Mouse (Mus musculus): ENCODE data around the gene Casc1. TPM values are rescaled to one million over a fixed set of nuclear protein-coding genes. Genes with fewer than 3 reads are reported as not detected.
A peak's percentile ranks its signal among the peaks of the same experiment; 100 is the strongest.

Gene Casc1
- total and polyA plus RNA-seq, 3 experiments, result 0.15 to 0.22 TPM; not detected in 1

DNA sequence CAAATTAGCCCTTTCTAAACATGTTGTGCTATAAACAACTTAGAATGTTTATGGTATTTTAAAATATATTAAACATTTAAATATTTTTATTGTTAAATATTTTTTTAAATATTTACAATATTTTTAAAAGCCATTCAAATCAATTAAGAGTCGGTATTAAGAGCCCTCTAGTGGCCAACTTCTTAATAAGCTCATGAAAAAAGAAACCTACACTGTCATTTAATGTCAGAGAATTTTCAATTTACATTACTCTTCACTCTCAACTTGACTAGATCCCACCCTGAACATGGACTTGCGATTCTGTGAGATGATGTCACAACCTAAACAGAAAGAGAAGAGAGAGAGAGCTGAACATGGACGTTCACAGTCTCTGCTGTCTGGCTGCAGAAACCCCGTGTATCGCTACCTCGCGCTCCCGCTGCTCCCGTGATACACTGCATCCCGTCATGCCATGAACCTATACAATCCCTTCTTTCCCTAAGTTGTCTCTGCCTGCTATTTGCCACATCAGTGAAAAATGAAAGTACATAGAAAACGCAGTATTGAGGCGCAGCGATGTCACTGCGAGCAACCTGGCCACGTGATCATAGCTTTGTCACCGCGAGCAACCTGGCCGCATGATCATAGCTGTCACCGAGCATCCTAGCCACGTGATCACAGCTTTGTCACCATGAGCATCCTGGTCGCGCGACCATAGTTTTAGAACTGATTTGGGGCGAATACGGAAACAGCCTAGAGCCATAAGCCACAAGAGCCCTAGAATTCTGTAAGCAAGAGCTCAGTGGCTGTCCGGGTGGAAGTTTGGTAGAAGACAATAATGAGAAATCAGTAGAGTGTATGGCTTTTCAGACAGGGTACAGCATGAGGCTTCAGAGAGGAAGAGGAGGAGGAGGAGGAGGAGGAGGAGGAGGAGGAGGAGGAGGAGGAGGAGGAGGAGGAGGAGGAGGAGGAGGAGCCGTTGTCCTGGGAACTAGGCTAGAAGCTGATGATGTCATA, 23.4 kb downstream of the Casc1 start (continued):
- peak; percentile 50 to 72; a peak in 3 of 4 replicates for TF ChIP-seq USF2 (IDR thresholded peaks at IDR 0.05; ENCODE audit: borderline replicate concordance in 1 of 2, insufficient read depth in 1 of 2, low read depth in 1 of 2, low read length in 2 of 2)

DNA sequence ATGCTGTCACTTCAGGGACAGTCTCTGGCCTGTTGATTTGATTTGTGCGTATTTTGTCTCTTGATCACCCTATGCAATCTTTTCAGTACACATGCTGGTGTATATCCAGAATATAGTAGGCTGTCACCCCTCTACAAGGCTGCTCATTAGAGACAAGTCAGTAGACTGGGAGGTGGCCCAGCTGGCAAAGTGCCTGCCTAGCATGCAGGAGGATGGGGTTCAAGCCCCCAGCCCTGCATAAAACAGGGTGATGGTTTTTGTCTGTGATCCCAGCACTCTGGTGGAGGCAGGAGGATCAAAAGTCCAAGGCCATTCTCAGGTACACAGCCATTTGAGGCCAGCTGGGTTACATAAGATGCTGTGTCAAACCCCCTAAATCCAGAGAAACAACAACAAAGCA, 24.7 kb downstream of the Casc1 start:
- no peak for TF ChIP-seq ZC3H11A (IDR thresholded peaks at IDR 0.05; ENCODE audit: low read depth, low read length)
- TF ChIP-seq MXI1 (IDR thresholded peaks at IDR 0.05; ENCODE audit: low read depth, low read length), result no peak
- no peak for TF ChIP-seq HCFC1 (IDR thresholded peaks at IDR 0.05; ENCODE audit: low read depth, low read length)
- no peak for TF ChIP-seq ZMIZ1 (IDR thresholded peaks at IDR 0.05; ENCODE audit: low read depth, low read length)
- TF ChIP-seq POLR2AphosphoS2 (IDR thresholded peaks at IDR 0.05; ENCODE audit: low read length), result no peak
- TF ChIP-seq MAX (IDR thresholded peaks at IDR 0.05; ENCODE audit: low read length), result no peak
- TF ChIP-seq TAL1 (IDR thresholded peaks at IDR 0.05; ENCODE audit: low read length), result no peak
- no peak for TF ChIP-seq MYB (IDR thresholded peaks at IDR 0.05; ENCODE audit: low read depth, low read length)
- TF ChIP-seq UBTF (IDR thresholded peaks at IDR 0.05; ENCODE audit: borderline replicate concordance, insufficient read depth, low read depth, low read length), result no peak
- no peak for TF ChIP-seq CHD2 (IDR thresholded peaks at IDR 0.05; ENCODE audit: low read length)
- no peak for TF ChIP-seq E2F4 (IDR thresholded peaks at IDR 0.05; ENCODE audit: borderline replicate concordance, low read depth, low read length)
- no peak for DNase-seq (ENCODE audit: low read depth, low spot score)

DNA sequence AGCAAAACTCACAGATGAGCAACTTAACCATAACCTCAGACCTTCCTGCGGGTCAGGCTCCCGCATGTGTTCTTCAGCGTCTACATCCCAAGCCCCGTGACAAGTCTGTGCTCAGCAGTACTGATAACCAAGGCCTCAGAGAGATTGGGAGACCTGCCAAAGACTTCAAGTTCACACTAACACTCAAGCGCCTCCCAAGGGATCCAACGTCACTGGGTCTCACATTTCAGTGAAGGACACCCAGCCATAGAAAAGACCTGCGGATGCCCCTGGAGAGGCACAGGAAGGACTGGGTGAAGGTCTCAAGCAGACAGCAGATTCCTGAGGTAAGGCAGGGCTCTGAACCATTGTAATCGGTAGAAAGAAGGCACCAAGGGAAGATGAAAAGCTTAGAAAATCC, 28.8 kb downstream of the Casc1 start:
- no peak overlapping the region for H3K4me3 ChIP-seq (ENCODE audit: control insufficient read depth in 1 of 2, insufficient read depth in 1 of 2, low read depth in 2 of 2, low read length in 2 of 2)
- no peaks in the 10 kb centered on the region for H3K36me3 ChIP-seq (ENCODE audit: control insufficient read depth in 1 of 2, insufficient read depth in 2 of 2, low read length in 2 of 2)
- peak; percentile 70 for DNase-seq (ENCODE audit: low read depth, low spot score)
- TF ChIP-seq CHD1 (IDR thresholded peaks at IDR 0.05; ENCODE audit: low read depth, low read length) (no peak), SMC3 (IDR thresholded peaks at IDR 0.05; ENCODE audit: low read depth, low read length) (peak; percentile 7; the same call in 1 of the 2 replicates)
- no peak overlapping the region for H3K9ac ChIP-seq (ENCODE audit: control insufficient read depth, low read depth, low read length, poor library complexity, severe bottlenecking)
- H3K79me2 ChIP-seq (ENCODE audit: control insufficient read depth, insufficient read depth, low read length, poor library complexity), result no peaks in the 10 kb centered on the region
- no peaks in the 10 kb centered on the region; a peak in 1 of 4 replicates for H3K27me3 ChIP-seq (ENCODE audit: control insufficient read depth in 1 of 2, insufficient read depth in 2 of 2, low read length in 2 of 2)
- H3K27ac ChIP-seq (ENCODE audit: control insufficient read depth, low read depth, low read length), result no peak overlapping the region
- no peaks in the 10 kb centered on the region for H3K9me3 ChIP-seq (replicated peaks; ENCODE audit: insufficient read depth, low read length)
- H3K4me1 ChIP-seq (ENCODE audit: control insufficient read depth in 1 of 2, insufficient read depth in 2 of 2, low read length in 2 of 2), result peaks cover 0 to 2% of the 10 kb centered on the region in 2 experiments; a peak in 1 of 4 replicates

More for the DNA sequence above, 24.7 kb downstream of the Casc1 start:
- H3K4me3 ChIP-seq (ENCODE audit: control insufficient read depth in 1 of 2, insufficient read depth in 1 of 2, low read depth in 2 of 2, low read length in 2 of 2), result no peak overlapping the region
- H3K27ac ChIP-seq (ENCODE audit: control insufficient read depth, low read depth, low read length), result no peak overlapping the region
- H3K9ac ChIP-seq (ENCODE audit: control insufficient read depth, low read depth, low read length, poor library complexity, severe bottlenecking), result no peak overlapping the region
- H3K27me3 ChIP-seq (ENCODE audit: control insufficient read depth in 1 of 2, insufficient read depth in 2 of 2, low read length in 2 of 2), result no peaks in the 10 kb centered on the region
- no peaks in the 10 kb centered on the region for H3K9me3 ChIP-seq (replicated peaks; ENCODE audit: insufficient read depth, low read length)
- H3K79me2 ChIP-seq (ENCODE audit: control insufficient read depth, insufficient read depth, low read length, poor library complexity), result no peaks in the 10 kb centered on the region
- no peaks in the 10 kb centered on the region for H3K36me3 ChIP-seq (ENCODE audit: control insufficient read depth in 1 of 2, insufficient read depth in 2 of 2, low read length in 2 of 2)
- peaks cover 0 to 2% of the 10 kb centered on the region in 2 experiments; a peak in 1 of 4 replicates for H3K4me1 ChIP-seq (ENCODE audit: control insufficient read depth in 1 of 2, insufficient read depth in 2 of 2, low read length in 2 of 2)
